Mouse (Mus musculus) midbrain, postnatal 0 days (tissue): ENCODE measurements around the gene Hyal1. TPM values are rescaled to one million over a fixed set of nuclear protein-coding genes. Genes with fewer than 3 reads are reported as not detected.

Source experiments
- ATAC-seq: fragments of 200-750 bp; cut with Nextera tagmentation; 2 replicates; pipeline ENCODE4 v1.8.0; 2017; ENCODE audit warnings: moderate number of reproducible peaks, mild to moderate bottlenecking, moderate TSS enrichment, moderate library complexity; ENCODE audit not compliant: low FRiP score
- DNase-seq: peaks from one replicate; pipeline ENCODE4 v3.0.0-alpha.2; 2015; ENCODE audit warnings: low spot score
- H3K27ac ChIP-seq: fragments of 300-500 bp; sonication (generic); 2 replicates; pipeline ENCODE4 v1.5.1; 2014; ENCODE audit warnings: low read depth, mild to moderate bottlenecking, low read length, mixed read lengths
- H3K27me3 ChIP-seq: fragments of 300-500 bp; sonication (generic); 2 replicates; pipeline ENCODE4 v1.6.1; 2014; ENCODE audit warnings: low read length, control low read depth, mixed read lengths; ENCODE audit not compliant: insufficient read depth
- H3K36me3 ChIP-seq: fragments of 300-500 bp; sonication (generic); 2 replicates; pipeline ENCODE4 v1.6.1; 2014; ENCODE audit warnings: low read length, control low read depth, mixed read lengths; ENCODE audit not compliant: insufficient read depth
- H3K4me1 ChIP-seq: fragments of 300-500 bp; sonication (generic); 2 replicates; pipeline ENCODE4 v1.6.1; 2014; ENCODE audit warnings: mild to moderate bottlenecking, control low read depth, antibody characterized with exemption, low read length, mixed read lengths; ENCODE audit not compliant: insufficient read depth
- H3K4me2 ChIP-seq: fragments of 300-500 bp; sonication (generic); 2 replicates; pipeline ENCODE4 v1.6.1; 2014; ENCODE audit warnings: low read depth, mild to moderate bottlenecking, low read length, mixed read lengths; ENCODE audit not compliant: poor library complexity, severe bottlenecking
- H3K4me3 ChIP-seq: fragments of 300-500 bp; sonication (generic); 2 replicates; pipeline ENCODE4 v1.5.1; 2014; ENCODE audit warnings: low read depth, mild to moderate bottlenecking, low read length, moderate library complexity
- H3K9ac ChIP-seq: fragments of 300-500 bp; sonication (generic); replicated peaks from 2 replicates; pipeline ENCODE4 v1.6.1; 2014; ENCODE audit warnings: mild to moderate bottlenecking, low read length, moderate library complexity, mixed read lengths; ENCODE audit not compliant: poor library complexity, severe bottlenecking
- H3K9me3 ChIP-seq: fragments of 300-500 bp; sonication (generic); 2 replicates; pipeline ENCODE4 v1.6.1; 2016; ENCODE audit warnings: low read length, control low read depth
- CTCF ChIP-seq: IDR thresholded peaks from 2 replicates; pipeline ENCODE4 v1.5.1; 2016; ENCODE audit warnings: antibody characterized with exemption, mild to moderate bottlenecking
- WGBS: fragments of 180-500 bp; shearing (Covaris S2); extraction: QIAGEN DNeasy Blood & Tissue Kit; methylation state at CpG from one replicate; pipeline ENCODE4 v1.1.7; 2014; 5-methylcytosine and 5-hydroxymethylcytosine counted together
- polyA plus RNA-seq: library from polyadenylated mRNA; unstranded; fragments of >200 nt; fragmentation: Nextera tagmentation; extraction: Ambion mirVana; gene quantifications from 2 replicates; pipeline ENCODE4 v1.2.1, GENCODE M21; 2015
- total RNA-seq: library from RNA; depleted of rRNA; stranded (reverse); fragments of >200 nt; gene quantifications from 2 replicates; pipeline ENCODE4 v1.2.3, GENCODE M21; 2014; rRNA removed

The Hyal1 gene
- total and polyA plus RNA-seq, 2 experiments from 2014 or later = 2.9 to 3.5 TPM

DNA sequence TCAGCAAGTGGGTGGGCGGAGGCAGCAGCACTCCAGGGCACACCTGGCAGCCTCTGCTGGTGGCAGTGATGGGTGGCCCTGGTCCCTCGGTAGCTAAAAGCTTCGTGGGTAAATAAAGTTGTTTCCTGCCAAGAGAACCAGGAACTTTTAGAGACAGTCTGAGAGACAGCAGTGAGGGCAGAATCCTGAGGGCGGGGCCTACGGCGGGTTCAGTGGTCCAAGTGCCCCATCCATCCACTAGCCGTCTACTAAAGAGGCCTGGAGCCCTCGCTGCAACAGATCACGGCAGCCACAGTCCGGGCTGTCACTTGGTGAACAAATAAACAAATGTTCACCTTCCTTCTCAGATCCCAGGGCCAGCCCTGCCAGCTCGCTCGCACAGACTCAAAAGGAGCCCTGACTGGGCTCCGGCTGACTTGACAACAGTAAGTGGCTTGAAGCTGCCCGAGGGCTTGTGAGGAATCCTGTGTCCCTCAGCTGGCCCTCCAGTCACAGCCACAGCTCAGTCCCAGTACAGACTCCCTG, 53.2 kb downstream of the Hyal1 start:
- 0 out of 2 replicates have a peak, but pooled peaks have one; percentile 5 for ATAC-seq
- H3K4me2 ChIP-seq = peak overlapping the region; percentile 34
- peak; percentile 67 for DNase-seq
- H3K4me3 ChIP-seq = no peak overlapping the region
- no peaks in the 10 kb centered on the region for H3K9me3 ChIP-seq
- TF ChIP-seq CTCF = no peak
- no peaks in the 10 kb centered on the region for H3K27me3 ChIP-seq
- peak overlapping the region; percentile 42; the same call in 1 of the 2 replicates for H3K9ac ChIP-seq
- peaks cover 5% of the 10 kb centered on the region; the same call in 1 of the 2 replicates for H3K36me3 ChIP-seq
- peak overlapping the region; percentile 95 for H3K27ac ChIP-seq
- peaks cover 56% of the 10 kb centered on the region for H3K4me1 ChIP-seq
- 8% methylated on average over 14 of the region's 14 CpGs for WGBS

- 7% methylated on average over 4 of the region's 4 CpGs for WGBS
- no peak overlapping the region for H3K4me3 ChIP-seq
- H3K4me1 ChIP-seq = peaks cover 56% of the 10 kb centered on the region
Measured at GRCm38 (mm10) chr9:107630576-107630975, 53.8 kb downstream of the Hyal1 start.

More at GRCm38 (mm10) chr9:107630576-107630975, 53.8 kb downstream of the Hyal1 start:
- Histone ChIP-seq H3K4me2 (peak overlapping the region; percentile 34), H3K36me3 (no peaks in the 10 kb centered on the region), H3K27me3 (no peaks in the 10 kb centered on the region), H3K9me3 (no peaks in the 10 kb centered on the region), H3K27ac (peak overlapping the region; percentile 95), H3K9ac (peak overlapping the region; percentile 42; the same call in 1 of the 2 replicates)
- DNase-seq = peak; percentile 84
- TF ChIP-seq CTCF = no peak
- ATAC-seq = peak; percentile 11; the same call in 1 of the 2 replicates

Other genes with a start within 250 kb of the Hyal1 start
- 15.8 and 21.3 TPM in 2 replicates for gene Hemk1, start 238.6 kb upstream of the Hyal1 start, total RNA-seq
- gene Hemk1, start 238.6 kb upstream of the Hyal1 start, polyA plus RNA-seq = 15.9 and 19.4 TPM in 2 replicates
- gene 6430571L13Rik, start 236.3 kb upstream of the Hyal1 start, total RNA-seq = 11.0 and 13.6 TPM in 2 replicates
- gene 6430571L13Rik, start 236.3 kb upstream of the Hyal1 start, polyA plus RNA-seq = 10.4 and 11.1 TPM in 2 replicates
- 138 and 191 TPM in 2 replicates for gene Cacna2d2, start 177.3 kb upstream of the Hyal1 start, total RNA-seq
- gene Cacna2d2, start 177.3 kb upstream of the Hyal1 start, polyA plus RNA-seq = 8.4 and 9.0 TPM in 2 replicates
- gene Tmem115, start 43.0 kb upstream of the Hyal1 start, total RNA-seq = 57.8 and 70.4 TPM in 2 replicates
- gene Tmem115, start 43.0 kb upstream of the Hyal1 start, polyA plus RNA-seq = 51.9 and 53.6 TPM in 2 replicates
- gene Cyb561d2, start 34.7 kb upstream of the Hyal1 start, total RNA-seq = 39.0 and 50.8 TPM in 2 replicates
- gene Cyb561d2, start 34.7 kb upstream of the Hyal1 start, polyA plus RNA-seq = 50.0 and 58.1 TPM in 2 replicates
- gene Nprl2, start 34.7 kb upstream of the Hyal1 start, total RNA-seq = 55.5 and 68.7 TPM in 2 replicates
- gene Nprl2, start 34.7 kb upstream of the Hyal1 start, polyA plus RNA-seq = 60.0 and 66.5 TPM in 2 replicates
- 3.3 and 4.2 TPM in 2 replicates for gene Zmynd10, start 29.6 kb upstream of the Hyal1 start, total RNA-seq
- gene Zmynd10, start 29.6 kb upstream of the Hyal1 start, polyA plus RNA-seq = 4.9 and 5.0 TPM in 2 replicates
- gene Rassf1, start 25.4 kb upstream of the Hyal1 start, total RNA-seq = 21.1 and 25.7 TPM in 2 replicates
- gene Rassf1, start 25.4 kb upstream of the Hyal1 start, polyA plus RNA-seq = 33.4 and 36.6 TPM in 2 replicates
- 136 and 142 TPM in 2 replicates for gene Tusc2, start 13.7 kb upstream of the Hyal1 start, total RNA-seq
- 132 and 137 TPM in 2 replicates for gene Tusc2, start 13.7 kb upstream of the Hyal1 start, polyA plus RNA-seq
- gene Hyal2, start 9.0 kb upstream of the Hyal1 start, total RNA-seq = 65.3 and 65.4 TPM in 2 replicates
- 42.7 and 47.9 TPM in 2 replicates for gene Hyal2, start 9.0 kb upstream of the Hyal1 start, polyA plus RNA-seq
- 22.7 and 35.4 TPM in 2 replicates for gene Naa80, start 2.0 kb downstream of the Hyal1 start, total RNA-seq
- gene Naa80, start 2.0 kb downstream of the Hyal1 start, polyA plus RNA-seq = 20.4 and 24.4 TPM in 2 replicates
- 1.1 and 4.3 TPM in 2 replicates for gene Hyal3, start 3.9 kb downstream of the Hyal1 start, total RNA-seq
- 1.8 and 2.2 TPM in 2 replicates for gene Hyal3, start 3.9 kb downstream of the Hyal1 start, polyA plus RNA-seq
- gene Ifrd2, start 10.7 kb downstream of the Hyal1 start, total RNA-seq = 8.4 and 8.9 TPM in 2 replicates
- gene Ifrd2, start 10.7 kb downstream of the Hyal1 start, polyA plus RNA-seq = 6.5 and 7.5 TPM in 2 replicates
- 5.7 and 16.7 TPM in 2 replicates for gene Sema3b, start 32.3 kb downstream of the Hyal1 start, total RNA-seq
- 4.0 and 5.1 TPM in 2 replicates for gene Sema3b, start 32.3 kb downstream of the Hyal1 start, polyA plus RNA-seq
- 224 and 241 TPM in 2 replicates for gene Gnai2, start 58.4 kb downstream of the Hyal1 start, total RNA-seq
- gene Gnai2, start 58.4 kb downstream of the Hyal1 start, polyA plus RNA-seq = 260 and 264 TPM in 2 replicates
- 70.0 and 94.5 TPM in 2 replicates for gene Slc38a3, start 92.6 kb downstream of the Hyal1 start, total RNA-seq
- gene Slc38a3, start 92.6 kb downstream of the Hyal1 start, polyA plus RNA-seq = 37.6 and 44.6 TPM in 2 replicates
- gene Gnat1, start 102.8 kb downstream of the Hyal1 start, total RNA-seq = 0.52 and 0.55 TPM in 2 replicates
- gene Gnat1, start 102.8 kb downstream of the Hyal1 start, polyA plus RNA-seq = 2.3 and 2.6 TPM in 2 replicates
- 115 and 120 TPM in 2 replicates for gene Sema3f, start 133.5 kb downstream of the Hyal1 start, total RNA-seq
- gene Sema3f, start 133.5 kb downstream of the Hyal1 start, polyA plus RNA-seq = 13.5 and 14.1 TPM in 2 replicates
- gene Rbm5, start 194.1 kb downstream of the Hyal1 start, total RNA-seq = 142 and 145 TPM in 2 replicates
- 159 and 160 TPM in 2 replicates for gene Rbm5, start 194.1 kb downstream of the Hyal1 start, polyA plus RNA-seq